Mouse (Mus musculus): ENCODE measurements around the gene Sumo1. TPM values are rescaled to one million over a fixed set of nuclear protein-coding genes. Genes with fewer than 3 reads are reported as not detected.

Gene Sumo1
- total and polyA plus RNA-seq, 3 experiments = 129 to 131 TPM; not detected in 1

DNA sequence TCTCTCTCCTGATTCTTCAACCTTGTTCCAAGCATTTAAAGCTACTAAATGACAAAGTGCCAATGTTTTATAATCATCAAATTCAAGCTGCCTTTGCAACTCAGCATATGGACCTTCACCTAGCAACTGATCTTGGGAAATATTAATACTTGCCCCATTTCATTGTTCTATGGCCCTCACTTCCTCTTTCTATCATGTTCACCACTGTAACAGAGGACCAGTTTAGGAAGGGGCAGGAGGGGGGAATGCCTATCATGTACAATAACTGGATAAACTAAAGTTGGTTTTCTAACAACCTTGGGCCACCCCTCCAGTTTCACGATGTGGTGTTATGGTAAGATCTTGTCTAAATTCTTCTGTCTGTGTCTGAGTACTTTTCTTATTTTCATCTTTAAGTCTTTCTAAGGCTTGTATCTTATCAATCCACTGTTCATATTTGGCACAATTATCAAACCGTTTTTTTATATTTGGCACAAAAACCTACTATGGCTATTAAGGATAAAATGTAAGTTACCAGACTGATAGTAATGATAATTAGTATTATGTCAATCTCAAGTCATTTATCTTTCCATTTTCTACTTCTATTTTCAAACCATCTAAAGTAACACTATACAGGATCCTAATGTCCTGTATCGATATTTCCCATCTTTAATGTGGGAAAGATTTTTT lies 17.3 kb downstream of the Sumo1 start:
- Histone ChIP-seq H3K4me3 (ENCODE audit: control insufficient read depth in 1 of 2, insufficient read depth in 1 of 2, low read depth in 2 of 2, low read length in 2 of 2) (no peak overlapping the region), H3K4me1 (ENCODE audit: control insufficient read depth in 1 of 2, insufficient read depth in 2 of 2, low read length in 2 of 2) (peaks cover 11 to 19% of the 10 kb centered on the region in 2 experiments), H3K9me3 (replicated peaks; ENCODE audit: insufficient read depth, low read length) (no peaks in the 10 kb centered on the region), H3K9ac (ENCODE audit: control insufficient read depth, low read depth, low read length, poor library complexity, severe bottlenecking) (no peak overlapping the region), H3K36me3 (ENCODE audit: control insufficient read depth in 1 of 2, insufficient read depth in 2 of 2, low read length in 2 of 2) (peaks cover 25 to 32% of the 10 kb centered on the region in 2 experiments), H3K79me2 (ENCODE audit: control insufficient read depth, insufficient read depth, low read length, poor library complexity) (peaks cover 4% of the 10 kb centered on the region), H3K27me3 (ENCODE audit: control insufficient read depth in 1 of 2, insufficient read depth in 2 of 2, low read length in 2 of 2) (no peaks in the 10 kb centered on the region), H3K27ac (ENCODE audit: control insufficient read depth, low read depth, low read length) (peak overlapping the region; percentile 49)
- DNase-seq (ENCODE audit: low read depth, low spot score) = peak; percentile 73
- TF ChIP-seq TBP (IDR thresholded peaks at IDR 0.05; ENCODE audit: low read depth, low read length) (no peak), USF2 (IDR thresholded peaks at IDR 0.05; ENCODE audit: borderline replicate concordance in 1 of 2, insufficient read depth in 1 of 2, low read depth in 1 of 2, low read length in 2 of 2) (no peak), KAT2A (conservative IDR thresholded peaks at IDR 0.05; ENCODE audit: low read depth, low read length) (no peak), MEF2A (IDR thresholded peaks at IDR 0.05; ENCODE audit: extremely low read depth, insufficient replicate concordance, low read depth, low read length, poor library complexity, severe bottlenecking) (peak; percentile 63; the same call in 1 of the 2 replicates), GABPA (IDR thresholded peaks at IDR 0.05; ENCODE audit: low read depth, low read length) (no peak), TAL1 (IDR thresholded peaks at IDR 0.05; ENCODE audit: low read length) (no peak), ZNF384 (IDR thresholded peaks at IDR 0.05; ENCODE audit: low read depth, low read length) (peak; percentile 66), HCFC1 (IDR thresholded peaks at IDR 0.05; ENCODE audit: low read depth, low read length) (0 out of 2 replicates have a peak, but pooled peaks have one; percentile 3), USF1 (IDR thresholded peaks at IDR 0.05; ENCODE audit: low read depth, low read length) (no peak), NELFE (IDR thresholded peaks at IDR 0.05; ENCODE audit: low read depth, low read length) (peak; percentile 22; the same call in 1 of the 2 replicates), MAX (IDR thresholded peaks at IDR 0.05; ENCODE audit: low read length) (no peak), E2F4 (IDR thresholded peaks at IDR 0.05; ENCODE audit: borderline replicate concordance, low read depth, low read length) (no peak), POLR2AphosphoS2 (IDR thresholded peaks at IDR 0.05; ENCODE audit: low read length) (peak; percentile 74; the same call in 1 of the 2 replicates), RCOR1 (IDR thresholded peaks at IDR 0.05; ENCODE audit: low read depth, low read length) (peak; percentile 1; the same call in 1 of the 2 replicates), POLR2AphosphoS5 (IDR thresholded peaks at IDR 0.05; ENCODE audit: borderline replicate concordance, low read depth, low read length) (no peak), MYB (IDR thresholded peaks at IDR 0.05; ENCODE audit: low read depth, low read length) (peak; percentile 50; the same call in 1 of the 2 replicates), ETS1 (IDR thresholded peaks at IDR 0.05; ENCODE audit: low read depth, low read length) (peak; percentile 61), SMC3 (IDR thresholded peaks at IDR 0.05; ENCODE audit: low read depth, low read length) (no peak), UBTF (IDR thresholded peaks at IDR 0.05; ENCODE audit: borderline replicate concordance, insufficient read depth, low read depth, low read length) (no peak), ELF1 (IDR thresholded peaks at IDR 0.05; ENCODE audit: low read depth, low read length) (peak; percentile 46; the same call in 1 of the 2 replicates), ZKSCAN1 (IDR thresholded peaks at IDR 0.05; ENCODE audit: low read depth, low read length) (no peak), MAZ (IDR thresholded peaks at IDR 0.05; ENCODE audit: low read depth, low read length) (0 out of 2 replicates have a peak, but pooled peaks have one; percentile 43), ZC3H11A (IDR thresholded peaks at IDR 0.05; ENCODE audit: low read depth, low read length) (no peak), TCF12 (IDR thresholded peaks at IDR 0.05; ENCODE audit: low read depth, low read length) (peak; percentile 85), EP300 (IDR thresholded peaks at IDR 0.05; ENCODE audit: low read depth in 1 of 2, low read length in 2 of 2) (peak; percentile 87 to 91), MXI1 (IDR thresholded peaks at IDR 0.05; ENCODE audit: low read depth, low read length) (peak; percentile 46; the same call in 1 of the 2 replicates), GATA1 (IDR thresholded peaks at IDR 0.05; ENCODE audit: low read depth, low read length) (peak; percentile 87), SIN3A (IDR thresholded peaks at IDR 0.05; ENCODE audit: low read length) (peak; percentile 55), CHD1 (IDR thresholded peaks at IDR 0.05; ENCODE audit: low read depth, low read length) (no peak), POLR2A (IDR thresholded peaks at IDR 0.05; ENCODE audit: control insufficient read depth in 1 of 2, insufficient read depth in 1 of 2, low read depth in 1 of 2, low read length in 2 of 2, poor library complexity in 1 of 2) (no peak)
